Mouse (Mus musculus): ENCODE results near the gene Arhgap1. TPM values are rescaled to one million over a fixed set of nuclear protein-coding genes. Genes with fewer than 3 reads are reported as not detected.

Gene Arhgap1
- polyA plus RNA-seq (2015; fragmentation: Nextera tagmentation; extraction: Ambion mirVana) = 74.1 and 82.4 TPM in 2 replicates

DNA sequence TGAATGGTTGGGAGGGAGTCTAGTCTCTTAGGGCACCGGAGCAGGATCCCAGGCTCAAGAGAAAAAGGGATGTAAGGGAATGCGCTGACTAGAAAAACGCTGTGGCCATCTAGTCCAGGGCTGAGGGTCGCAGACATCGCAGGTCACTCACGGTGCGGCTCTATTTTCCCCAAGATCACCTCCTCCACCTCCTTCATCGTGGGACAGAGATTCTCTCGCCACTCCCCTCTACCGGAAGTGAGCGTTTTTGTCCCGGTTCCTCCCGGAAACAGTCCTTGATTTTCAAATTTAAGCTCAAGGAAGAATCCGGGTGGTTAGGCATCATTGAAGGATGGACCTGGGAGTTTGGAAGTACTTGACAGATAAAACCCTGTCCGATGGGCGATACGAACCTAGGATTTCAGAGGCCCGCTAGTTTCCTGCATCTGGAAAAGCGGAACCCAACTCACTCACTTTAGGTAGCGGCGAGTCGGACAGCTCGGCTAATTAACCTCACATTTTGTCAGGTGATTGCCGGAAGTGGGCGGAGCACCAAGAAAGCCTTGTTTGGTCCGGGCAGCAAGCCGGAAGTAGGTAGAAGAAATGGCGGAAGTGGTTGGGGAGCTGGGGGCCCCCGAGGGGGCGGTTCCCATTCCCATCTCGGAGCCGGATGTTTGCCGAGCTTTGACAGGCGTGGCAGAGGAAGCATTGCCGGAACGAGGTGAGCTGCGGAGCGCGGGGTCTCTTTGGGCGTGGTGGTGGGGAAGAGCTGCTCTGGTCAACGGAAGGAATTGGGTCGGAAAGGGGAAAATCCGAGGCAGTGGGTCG, at the start of gene Arhgap1, which contains the start of gene Zfp408:
Gene Arhgap1 (plus strand): TSS at position 308 of the 807 bp plus-strand sequence.
Gene Zfp408 (minus strand): TSS at position 239 of the 807 bp plus-strand sequence.

DNA sequence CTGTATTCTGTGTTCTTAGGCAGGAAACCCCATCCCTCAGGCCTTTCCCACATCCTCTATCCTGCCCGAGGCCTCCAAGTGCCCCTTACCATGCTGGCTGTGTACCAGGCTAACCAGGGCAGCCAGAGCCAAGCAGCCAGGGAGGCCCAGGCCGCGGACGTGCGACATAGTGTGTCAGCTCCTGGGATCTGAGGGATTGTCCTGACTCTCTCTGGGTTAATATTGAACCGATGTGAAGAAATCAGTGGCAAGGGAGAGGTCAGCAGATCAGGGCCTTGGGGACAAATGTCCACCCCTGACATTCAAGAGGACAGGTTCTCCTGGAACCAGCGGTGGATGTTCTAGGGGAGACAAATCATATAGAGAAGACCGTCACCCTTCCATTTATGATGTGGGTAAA, 13.4 kb upstream of the Arhgap1 start, which contains the start of gene F2:
Gene F2 (minus strand): TSS at position 186 of the 400 bp plus-strand sequence.

GRCm38 (mm10) chr2:91710272-91711234, 60.9 kb downstream of the Arhgap1 start, which contains the start of the genes Atg13 and Harbi1:
TSS of gene Atg13 (minus strand) at chr2:91710576.
TSS of gene Harbi1 (plus strand) at chr2:91710852.

Other genes starting within 250 kb of the Arhgap1 start
- gene 1110051M20Rik, start 205.2 kb upstream of the Arhgap1 start, polyA plus RNA-seq (2015; fragmentation: Nextera tagmentation; extraction: Ambion mirVana) = 40.5 and 41.8 TPM in 2 replicates
- 3.9 and 4.7 TPM in 2 replicates for gene Lrp4, start 192.3 kb upstream of the Arhgap1 start, polyA plus RNA-seq (2015; fragmentation: Nextera tagmentation; extraction: Ambion mirVana)
- gene Ckap5, start 123.1 kb upstream of the Arhgap1 start, polyA plus RNA-seq (2015; fragmentation: Nextera tagmentation; extraction: Ambion mirVana) = 27.9 and 33.4 TPM in 2 replicates
- 26.8 and 30.9 TPM in 2 replicates for gene F2, start 13.4 kb upstream of the Arhgap1 start, polyA plus RNA-seq (2015; fragmentation: Nextera tagmentation; extraction: Ambion mirVana)
- gene Zfp408, start 69 bp upstream of the Arhgap1 start, polyA plus RNA-seq (2015; fragmentation: Nextera tagmentation; extraction: Ambion mirVana) = 5.7 and 7.9 TPM in 2 replicates
- 28.0 and 45.7 TPM in 2 replicates for gene Atg13, start 60.7 kb downstream of the Arhgap1 start, polyA plus RNA-seq (2015; fragmentation: Nextera tagmentation; extraction: Ambion mirVana)
- 12.4 and 16.2 TPM in 2 replicates for gene Harbi1, start 61.0 kb downstream of the Arhgap1 start, polyA plus RNA-seq (2015; fragmentation: Nextera tagmentation; extraction: Ambion mirVana)
- gene Ambra1, start 80.3 kb downstream of the Arhgap1 start, polyA plus RNA-seq (2015; fragmentation: Nextera tagmentation; extraction: Ambion mirVana) = 7.8 and 9.5 TPM in 2 replicates